In genomic region chr10:22628832-22629231, GRCm38 (mm10) we compare ENCODE assay signal across 17 mouse cellular contexts.
"Had no signal": no experiment of that assay in that cellular context is flagged by ENCODE, and none has a peak within 500 bp of the region (broad histone marks: within the 10 kb centered on the region; RNA-seq: fewer than 3 reads in every experiment).

No protein-coding gene starts in this region.

- H3K36me3 ChIP-seq: limb, embryonic 10.5 days; liver, embryonic 15.5 days; midbrain, embryonic 12.5 days; neural tube, embryonic 15.5 days had no signal

- H3K4me1 ChIP-seq: liver, embryonic 15.5 days; megakaryocyte, embryonic 14.5 days had no signal

- H3K27ac ChIP-seq: layer of hippocampus, adult 2 months; limb, embryonic 10.5 days; liver, embryonic 15.5 days; macrophage; midbrain, embryonic 12.5 days; neural tube, embryonic 15.5 days had no signal

- H3K9ac ChIP-seq: liver, embryonic 15.5 days; midbrain, embryonic 12.5 days; neural tube, embryonic 15.5 days had no signal

- DNase-seq: kidney, postnatal 10 days; kidney, postnatal 4 days; lung, adult 2 months; lung, postnatal 14 days; right cerebral cortex, adult 18-20 months; right cerebral cortex, postnatal 25 days; thymus, adult 18-20 months; thymus, postnatal 14 days had no signal

- H3K4me3 ChIP-seq: layer of hippocampus, adult 2 months; limb, embryonic 10.5 days; liver, embryonic 15.5 days; megakaryocyte, embryonic 14.5 days; midbrain, embryonic 12.5 days; myocyte; neural tube, embryonic 15.5 days had no signal

- H3K4me2 ChIP-seq: liver, embryonic 11.5 days; liver, embryonic 15.5 days; midbrain, embryonic 12.5 days; neural tube, embryonic 15.5 days had no signal

- H3K27me3 ChIP-seq: liver, embryonic 15.5 days; megakaryocyte, embryonic 14.5 days; midbrain, embryonic 12.5 days; neural tube, embryonic 15.5 days had no signal

- H3K9me3 ChIP-seq: limb, embryonic 10.5 days; liver, embryonic 15.5 days; midbrain, embryonic 12.5 days; neural tube, embryonic 15.5 days had no signal
